Comparison of ENCODE assay signal across 8 mouse cellular contexts in the genomic region with DNA sequence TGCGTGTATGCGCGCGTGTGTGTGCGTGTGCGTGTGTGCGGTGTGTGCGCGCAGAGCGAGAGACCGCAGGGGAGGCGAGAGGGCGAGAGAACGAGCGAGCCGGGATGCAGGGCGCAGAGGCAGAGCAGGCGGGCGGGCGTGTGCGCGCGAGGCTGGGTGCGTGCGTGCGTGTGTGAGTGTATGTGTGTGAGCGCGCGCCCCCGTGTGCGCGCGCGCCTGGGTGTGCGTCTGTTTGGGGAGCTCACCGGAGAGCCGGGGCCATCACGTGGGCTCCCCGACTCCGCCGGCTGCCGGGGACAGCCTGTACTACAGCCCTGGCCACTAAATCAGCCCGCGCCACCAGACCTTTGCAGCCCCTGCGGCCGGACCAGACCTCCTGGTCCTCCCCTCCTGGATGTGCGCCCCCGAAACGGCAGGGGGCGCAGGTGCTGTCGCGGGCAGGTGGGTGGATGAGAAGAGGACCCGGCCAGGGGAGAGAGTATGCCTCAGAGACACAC.
DNase-seq lines count a peak whose midpoint lies in the region; ATAC-seq and TF ChIP-seq lines count a peak whose summit lies in the region.

No protein-coding gene starts in this region.

- peak overlapping the region; percentile 99 for H3K4me2 ChIP-seq in embryonic facial prominence, embryonic 13.5 days
- peak overlapping the region; percentile 100 for H3K4me2 ChIP-seq in limb, embryonic 13.5 days (replicated peaks)
- H3K4me2 ChIP-seq in midbrain, embryonic 14.5 days (ENCODE audit: low read length): peak overlapping the region; percentile 100
- H3K4me2 ChIP-seq in stomach, embryonic 14.5 days (replicated peaks; ENCODE audit: low read depth, low read length): peak overlapping the region; percentile 100

- under 1% methylated on average over 51 of the region's 53 CpGs for WGBS in embryonic facial prominence, embryonic 13.5 days
- under 1% methylated on average over 53 of the region's 53 CpGs for WGBS in limb, embryonic 13.5 days
- WGBS in midbrain, embryonic 14.5 days: under 1% methylated on average over 53 of the region's 53 CpGs
- WGBS in stomach, embryonic 14.5 days: under 1% methylated on average over 43 of the region's 53 CpGs

- H3K79me3 ChIP-seq in C2C12 (ENCODE audit: low read depth): no peaks in the 10 kb centered on the region

- peak overlapping the region; percentile 74 for H3K9ac ChIP-seq in embryonic facial prominence, embryonic 13.5 days
- H3K9ac ChIP-seq in limb, embryonic 13.5 days: peak overlapping the region; percentile 65
- peak overlapping the region; percentile 65 for H3K9ac ChIP-seq in midbrain, embryonic 14.5 days (replicated peaks; ENCODE audit: low read length)
- H3K9ac ChIP-seq in stomach, embryonic 14.5 days (replicated peaks; ENCODE audit: low read depth, low read length): peak overlapping the region; percentile 25; the same call in 1 of the 2 replicates

- peak; percentile 82 for ATAC-seq in embryonic facial prominence, embryonic 13.5 days (ENCODE audit: insufficient number of reproducible peaks, insufficient read depth, low FRiP score, low TSS enrichment, low read depth)
- peak; percentile 81 for ATAC-seq in limb, embryonic 13.5 days (ENCODE audit: low FRiP score, low read depth)
- peak; percentile 88 for ATAC-seq in midbrain, embryonic 14.5 days (ENCODE audit: low FRiP score, low TSS enrichment)
- ATAC-seq in stomach, embryonic 14.5 days (ENCODE audit: insufficient number of reproducible peaks, insufficient read depth, low FRiP score, low read depth): peak; percentile 68

- TF ChIP-seq CTCF in C2C12 (IDR thresholded peaks at IDR 0.05; ENCODE audit: control insufficient read depth, insufficient read depth, insufficient read length): peak; percentile 73

- H3K27ac ChIP-seq in embryonic facial prominence, embryonic 13.5 days: no peak overlapping the region
- no peak overlapping the region for H3K27ac ChIP-seq in limb, embryonic 13.5 days
- H3K27ac ChIP-seq in midbrain, embryonic 14.5 days (replicated peaks; ENCODE audit: low read depth, low read length): peak overlapping the region; percentile 77
- H3K27ac ChIP-seq in stomach, embryonic 14.5 days (ENCODE audit: low read length): no peak overlapping the region

- H3K4me1 ChIP-seq in embryonic facial prominence, embryonic 13.5 days: peaks cover 29% of the 10 kb centered on the region
- peaks cover 38% of the 10 kb centered on the region for H3K4me1 ChIP-seq in limb, embryonic 13.5 days
- H3K4me1 ChIP-seq in midbrain, embryonic 14.5 days (ENCODE audit: control insufficient read depth, insufficient read depth, low read length): peaks cover 18% of the 10 kb centered on the region
- H3K4me1 ChIP-seq in stomach, embryonic 14.5 days (ENCODE audit: control insufficient read depth, insufficient read depth, low read length): peaks cover 5% of the 10 kb centered on the region; the same call in 1 of the 2 replicates

- peak overlapping the region; percentile 26 for H3K4me3 ChIP-seq in C2C12 (ENCODE audit: insufficient read depth, poor library complexity, severe bottlenecking)
- peak overlapping the region; percentile 72 for H3K4me3 ChIP-seq in embryonic facial prominence, embryonic 13.5 days
- H3K4me3 ChIP-seq in limb, embryonic 13.5 days: peak overlapping the region; percentile 72
- peak overlapping the region; percentile 63 for H3K4me3 ChIP-seq in midbrain, embryonic 14.5 days (replicated peaks; ENCODE audit: low read depth, low read length)
- H3K4me3 ChIP-seq in stomach, embryonic 14.5 days (ENCODE audit: low read depth, low read length): peak overlapping the region; percentile 64

- no peaks in the 10 kb centered on the region for H3K36me3 ChIP-seq in C2C12 (ENCODE audit: control insufficient read depth, insufficient read depth)
- H3K36me3 ChIP-seq in embryonic facial prominence, embryonic 13.5 days: no peaks in the 10 kb centered on the region
- no peaks in the 10 kb centered on the region for H3K36me3 ChIP-seq in limb, embryonic 13.5 days
- no peaks in the 10 kb centered on the region for H3K36me3 ChIP-seq in midbrain, embryonic 14.5 days (ENCODE audit: control insufficient read depth, insufficient read depth, low read length)
- H3K36me3 ChIP-seq in stomach, embryonic 14.5 days (ENCODE audit: control insufficient read depth, insufficient read depth, low read length): no peaks in the 10 kb centered on the region

- H3K79me2 ChIP-seq in C2C12 (ENCODE audit: control insufficient read depth, insufficient read depth): no peaks in the 10 kb centered on the region

- no peaks in the 10 kb centered on the region for H3K9me3 ChIP-seq in embryonic facial prominence, embryonic 13.5 days
- no peaks in the 10 kb centered on the region for H3K9me3 ChIP-seq in limb, embryonic 13.5 days
- no peaks in the 10 kb centered on the region for H3K9me3 ChIP-seq in midbrain, embryonic 14.5 days (ENCODE audit: control insufficient read depth, low read length)
- no peaks in the 10 kb centered on the region for H3K9me3 ChIP-seq in stomach, embryonic 14.5 days (ENCODE audit: control insufficient read depth, low read depth, low read length)

- peak; percentile 59 for DNase-seq in adrenal gland, postnatal 25 days
- peak; percentile 38 to 54 for DNase-seq in heart, adult 9 months (ENCODE audit: low spot score in 2 of 2)
- DNase-seq in kidney, adult 8-10 months: peak; percentile 36 to 43
- peak; percentile 96 for DNase-seq in midbrain, embryonic 14.5 days

- H3ac ChIP-seq in C2C12 (ENCODE audit: control insufficient read depth, insufficient read length, low read depth): peak overlapping the region; percentile 39

- H3K27me3 ChIP-seq in C2C12 (ENCODE audit: control insufficient read depth, insufficient read depth, insufficient read length): no peaks in the 10 kb centered on the region
- peaks cover 59% of the 10 kb centered on the region for H3K27me3 ChIP-seq in embryonic facial prominence, embryonic 13.5 days
- H3K27me3 ChIP-seq in limb, embryonic 13.5 days: peaks cover 62% of the 10 kb centered on the region
- H3K27me3 ChIP-seq in midbrain, embryonic 14.5 days (ENCODE audit: control insufficient read depth, insufficient read depth, low read length): peaks cover 30% of the 10 kb centered on the region
- peaks cover 16% of the 10 kb centered on the region for H3K27me3 ChIP-seq in stomach, embryonic 14.5 days (ENCODE audit: control insufficient read depth, insufficient read depth, low read length)

TF ChIP-seq in C2C12, 6 proteins besides CTCF, POLR2A, EP300 and RAD21:
- no peak for TF ChIP-seq MAX (IDR thresholded peaks at IDR 0.05)
- peak; percentile 47 for TF ChIP-seq USF1 (IDR thresholded peaks at IDR 0.05; ENCODE audit: low read depth)

Comparison
In these comparisons a context has a peak if more than half of its experiments do, and no peak if none do; other contexts are left out.
1. DNase-seq: peak in every context shown above with its lines; median percentile 96 in midbrain, embryonic 14.5 days; 59 in adrenal gland, postnatal 25 days; 46 in heart, adult 9 months; 40 in kidney, adult 8-10 months.